Mouse (Mus musculus): ENCODE data around the gene Slc10a3.

- TF ChIP-seq CTCF (IDR thresholded peaks at IDR 0.05; ENCODE audit: extremely low read depth, insufficient read length, insufficient replicate concordance, low read depth, low read length) (no peak), POLR2A (IDR thresholded peaks at IDR 0.05; ENCODE audit: low read depth, low read length) (no peak)
Observed at GRCm38 (mm10) chrX:74359171-74359570, 14.0 kb downstream of the Slc10a3 start.

Data from small intestine, adult 2 months (tissue).